Mouse (Mus musculus) embryonic fibroblast, embryonic 13.5 days (primary cell): ENCODE data around the gene Igfn1. TPM values are rescaled to one million over a fixed set of nuclear protein-coding genes. Genes with fewer than 3 reads are reported as not detected.

ENCODE experiments used
- H3K27ac ChIP-seq: 2 replicates; pipeline ENCODE4 v1.5.1; 2012; ENCODE audit warnings: low read length, control low read depth, inconsistent platforms; ENCODE audit not compliant: insufficient read depth
- H3K4me1 ChIP-seq: 2 replicates; pipeline ENCODE4 v1.6.1; 2011; ENCODE audit warnings: low read length; ENCODE audit not compliant: control insufficient read depth, insufficient read depth
- H3K4me3 ChIP-seq: 2 replicates; pipeline ENCODE4 v1.5.1; 2011; ENCODE audit warnings: mild to moderate bottlenecking, control low read depth, low read length; ENCODE audit not compliant: insufficient read depth
- CTCF ChIP-seq: IDR thresholded peaks from 2 replicates; pipeline ENCODE4 v1.5.1; 2011; ENCODE audit warnings: mild to moderate bottlenecking, control low read depth, low read length, moderate library complexity, borderline replicate concordance; ENCODE audit not compliant: insufficient read depth
- POLR2A ChIP-seq: IDR thresholded peaks from 2 replicates; pipeline ENCODE4 v1.6.1; 2011; ENCODE audit warnings: low read depth, mild to moderate bottlenecking, control low read depth, low read length, moderate library complexity
- polyA plus RNA-seq: library from polyadenylated mRNA; stranded (reverse); fragments of >200 nt; gene quantifications from 2 replicates; pipeline ENCODE4 v1.2.4, GENCODE M21; 2011; ENCODE audit warnings: low read depth; ENCODE audit not compliant: missing spikeins, insufficient read length

Igfn1 gene
- polyA plus RNA-seq, 1 experiment = not detected

DNA sequence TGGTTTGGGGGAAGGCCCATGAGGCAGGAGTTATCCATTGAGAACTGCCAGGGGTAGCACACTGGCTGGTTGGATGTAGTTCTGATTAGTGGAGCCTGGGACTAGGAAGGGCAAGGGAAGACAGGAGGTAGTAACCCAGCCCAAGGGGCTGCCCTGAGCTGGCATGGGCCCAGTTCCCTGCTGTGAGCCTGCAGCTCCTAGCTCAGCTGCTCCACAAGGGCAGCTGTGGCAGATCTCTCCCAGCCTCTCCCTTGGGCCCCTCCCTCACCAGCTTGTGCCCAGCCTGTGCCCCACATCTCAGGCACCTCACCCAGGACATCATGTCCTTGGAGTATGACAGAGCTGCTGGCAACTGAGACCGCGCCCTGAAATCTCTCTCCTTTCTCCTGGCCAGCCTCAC, 62.4 kb downstream of the Igfn1 start:
- Histone ChIP-seq H3K27ac (no peak overlapping the region), H3K4me3 (no peak overlapping the region), H3K4me1 (peaks cover 7% of the 10 kb centered on the region)
- TF ChIP-seq POLR2A (no peak), CTCF (no peak)

DNA sequence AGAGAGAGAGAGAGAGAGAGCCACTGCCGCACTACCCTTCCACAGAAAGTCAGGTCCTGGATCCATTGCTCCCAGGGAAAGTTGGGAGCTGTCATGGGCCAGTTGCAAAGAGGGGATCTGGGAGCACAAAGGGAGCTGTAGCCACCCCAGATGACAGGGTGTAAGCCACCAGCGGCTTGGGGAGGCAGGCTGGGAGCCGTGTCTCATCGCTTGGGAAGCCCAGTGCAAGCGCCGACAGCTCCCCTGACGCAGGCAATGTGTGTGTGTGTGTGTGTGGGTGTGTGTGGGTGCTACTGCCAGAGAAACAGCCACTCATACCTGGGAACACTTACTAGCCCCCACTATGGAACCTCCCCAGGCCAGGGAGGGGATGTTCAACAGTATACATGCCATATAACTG, 64.0 kb downstream of the Igfn1 start:
- no peak for TF ChIP-seq CTCF
- no peak for TF ChIP-seq POLR2A
- Histone ChIP-seq H3K4me3 (no peak overlapping the region), H3K4me1 (peaks cover 12% of the 10 kb centered on the region), H3K27ac (no peak overlapping the region)

DNA sequence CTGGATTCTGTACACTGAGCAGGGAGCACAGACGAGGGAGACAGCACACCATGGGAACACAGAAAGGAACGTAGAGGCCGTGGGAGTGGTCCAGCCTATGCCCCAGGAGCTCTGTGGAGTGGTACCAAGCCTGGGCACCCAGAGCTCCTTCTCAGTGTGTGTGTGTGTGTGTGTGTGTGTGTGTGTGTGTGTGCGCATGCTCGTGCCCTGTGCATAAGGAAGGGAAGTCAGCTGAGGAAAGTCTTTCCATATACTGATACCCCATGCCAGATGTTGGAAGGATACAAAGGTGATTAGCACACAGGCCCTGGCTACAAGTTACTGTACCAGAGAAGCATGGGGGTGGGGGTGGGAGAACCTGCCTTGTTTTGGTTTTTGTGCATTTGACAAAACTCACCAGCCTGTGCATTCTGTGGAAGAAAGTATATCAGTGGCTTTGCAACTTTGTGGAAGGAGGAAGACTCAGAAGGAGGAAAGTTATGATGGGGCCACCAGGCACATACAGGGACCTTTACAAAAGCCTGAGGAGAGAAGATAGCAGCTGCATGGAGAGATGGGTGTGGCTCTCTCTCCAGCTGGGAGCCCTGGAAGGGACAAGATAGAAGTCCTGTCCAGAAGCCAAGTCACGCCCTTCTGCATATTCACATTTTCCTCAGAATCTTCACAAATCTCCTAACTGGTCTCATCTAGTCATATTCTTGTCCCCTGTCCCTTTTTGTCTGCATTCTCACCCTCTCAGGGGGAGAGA, 64.7 kb downstream of the Igfn1 start:
- Histone ChIP-seq H3K4me1 (peaks cover 12% of the 10 kb centered on the region), H3K4me3 (no peak overlapping the region), H3K27ac (no peak overlapping the region)
- TF ChIP-seq POLR2A (no peak), CTCF (no peak)

DNA sequence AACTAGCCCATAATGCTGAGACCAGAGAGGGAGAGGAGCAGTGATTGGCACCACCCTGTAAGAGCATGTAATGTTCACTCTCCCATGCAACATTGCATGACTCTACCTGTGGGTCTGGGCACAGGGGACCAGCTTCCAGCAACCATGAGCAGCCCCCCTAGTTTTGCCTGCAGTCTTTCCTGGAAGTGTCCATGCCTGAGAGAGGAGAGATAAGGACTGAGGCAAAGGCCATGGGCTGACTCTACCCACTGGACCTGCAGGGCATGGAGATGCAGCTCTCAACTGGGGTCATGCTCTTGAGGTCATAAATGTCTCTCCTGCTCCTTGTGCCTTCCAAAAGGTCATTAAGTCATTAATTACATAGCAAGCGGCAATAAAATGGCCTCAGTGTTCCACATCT, 70.1 kb downstream of the Igfn1 start:
- peaks cover 7% of the 10 kb centered on the region; the same call in 1 of the 2 replicates for H3K4me1 ChIP-seq
- H3K4me3 ChIP-seq = no peak overlapping the region
- H3K27ac ChIP-seq = no peak overlapping the region
- TF ChIP-seq POLR2A = no peak
- no peak for TF ChIP-seq CTCF

DNA sequence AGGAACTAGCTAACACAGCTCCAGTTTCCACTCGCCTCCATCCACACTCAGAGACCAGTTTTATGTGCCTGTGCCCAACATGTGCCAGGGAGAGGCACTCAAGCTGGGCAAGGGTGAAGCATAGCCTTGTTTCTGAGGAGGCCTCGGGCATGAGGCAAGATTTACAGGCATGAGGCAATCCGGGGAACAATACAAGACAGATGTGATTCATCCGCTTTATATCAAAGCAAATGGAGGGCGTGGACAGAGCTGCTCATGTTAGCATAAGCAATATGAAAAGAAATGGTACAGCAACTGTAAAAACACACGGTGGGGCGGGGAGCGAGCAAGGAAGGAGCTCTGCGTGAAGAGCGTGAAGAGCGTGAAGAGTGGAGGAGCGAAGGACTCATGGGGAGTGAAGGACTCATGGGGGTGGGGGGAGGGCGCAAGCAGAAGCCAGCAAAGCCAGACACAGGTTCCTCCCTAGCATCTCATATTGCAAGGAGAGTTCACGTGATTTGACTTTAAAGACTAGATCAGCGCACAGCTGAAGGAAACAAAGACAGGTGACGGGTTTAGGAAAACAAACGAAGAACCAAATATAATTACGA, 72.3 kb downstream of the Igfn1 start:
- H3K27ac ChIP-seq = no peak overlapping the region
- no peak overlapping the region for H3K4me3 ChIP-seq
- TF ChIP-seq POLR2A (no peak), CTCF (no peak)
- peaks cover 6% of the 10 kb centered on the region; the same call in 1 of the 2 replicates for H3K4me1 ChIP-seq

DNA sequence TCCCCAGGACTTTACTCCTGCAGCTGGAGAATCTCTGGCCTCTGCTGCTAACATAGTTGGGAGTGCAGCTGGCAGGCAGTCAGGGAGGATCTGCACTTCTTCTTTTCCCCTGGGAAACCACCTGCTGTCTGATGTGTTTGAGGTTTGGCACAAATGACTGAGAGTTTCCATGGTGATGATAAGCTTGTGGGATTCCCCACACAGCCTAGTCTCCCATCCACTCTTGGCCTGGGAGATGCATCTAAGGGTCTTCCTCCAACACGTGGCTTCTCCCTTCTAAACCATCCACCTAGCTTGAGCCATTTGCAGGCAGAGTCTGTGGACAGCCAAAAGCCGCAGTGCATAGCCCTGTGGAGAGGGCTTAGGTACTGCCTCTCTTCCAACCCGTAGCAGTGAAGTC, 76.3 kb downstream of the Igfn1 start:
- H3K27ac ChIP-seq = no peak overlapping the region

DNA sequence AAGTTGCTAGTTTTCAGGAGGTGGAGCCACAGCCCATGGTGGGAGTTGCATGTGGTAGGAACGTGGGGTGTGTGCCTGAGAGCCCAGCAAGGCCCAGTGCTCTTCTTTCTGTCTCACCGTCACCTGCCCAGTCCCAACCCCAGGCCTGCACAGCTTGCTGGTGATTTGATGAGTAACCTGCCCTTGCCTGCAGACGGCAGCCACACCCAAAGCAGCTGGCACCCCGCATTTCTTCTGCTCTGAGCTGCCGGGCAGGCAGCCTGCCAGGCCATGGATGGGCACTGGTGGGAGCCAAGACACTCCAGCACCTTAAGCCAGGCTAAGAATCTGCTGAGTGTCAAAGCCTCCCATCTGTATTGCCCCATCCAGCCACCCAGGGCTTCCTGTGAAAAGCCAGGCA, 80.3 kb downstream of the Igfn1 start:
- Histone ChIP-seq H3K27ac (no peak overlapping the region), H3K4me1 (no peaks in the 10 kb centered on the region), H3K4me3 (no peak overlapping the region)
- no peak for TF ChIP-seq CTCF
- TF ChIP-seq POLR2A = no peak

More for the DNA sequence above, 76.3 kb downstream of the Igfn1 start:
- Histone ChIP-seq H3K4me1 (no peaks in the 10 kb centered on the region), H3K4me3 (no peak overlapping the region)
- TF ChIP-seq POLR2A (no peak), CTCF (no peak)

DNA sequence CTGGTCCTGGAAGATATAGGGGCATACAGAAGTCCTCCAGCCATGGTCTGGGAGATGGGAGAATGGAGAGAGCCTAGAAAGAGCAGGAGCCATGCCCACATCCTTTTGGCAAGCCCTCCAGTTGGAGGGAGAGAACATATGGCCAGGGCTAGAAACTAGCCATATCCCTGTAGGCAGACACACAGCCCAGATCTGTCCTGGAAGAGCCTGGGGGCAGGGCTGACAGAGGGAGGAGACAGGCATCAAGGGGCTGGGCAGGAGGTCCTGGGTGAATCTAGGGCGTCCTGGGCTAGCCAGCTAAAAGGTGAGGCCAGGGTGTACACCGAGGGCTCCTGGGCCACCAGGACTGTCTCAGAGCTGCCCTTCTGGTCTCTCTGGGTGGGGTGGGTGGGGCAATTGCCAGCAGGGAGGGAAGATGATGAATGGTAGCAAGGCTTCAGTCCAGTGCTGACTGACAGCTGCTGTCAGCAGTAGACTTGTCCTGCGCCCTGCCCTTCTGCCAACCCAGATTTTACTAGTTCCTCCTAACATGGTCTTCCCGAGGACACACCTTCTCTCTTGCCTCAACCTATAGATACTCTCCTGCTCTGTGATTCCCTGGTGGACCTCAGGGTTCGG, 81.7 kb downstream of the Igfn1 start:
- H3K27ac ChIP-seq = no peak overlapping the region
- no peaks in the 10 kb centered on the region for H3K4me1 ChIP-seq
- H3K4me3 ChIP-seq = no peak overlapping the region
- TF ChIP-seq POLR2A = no peak
- no peak for TF ChIP-seq CTCF

DNA sequence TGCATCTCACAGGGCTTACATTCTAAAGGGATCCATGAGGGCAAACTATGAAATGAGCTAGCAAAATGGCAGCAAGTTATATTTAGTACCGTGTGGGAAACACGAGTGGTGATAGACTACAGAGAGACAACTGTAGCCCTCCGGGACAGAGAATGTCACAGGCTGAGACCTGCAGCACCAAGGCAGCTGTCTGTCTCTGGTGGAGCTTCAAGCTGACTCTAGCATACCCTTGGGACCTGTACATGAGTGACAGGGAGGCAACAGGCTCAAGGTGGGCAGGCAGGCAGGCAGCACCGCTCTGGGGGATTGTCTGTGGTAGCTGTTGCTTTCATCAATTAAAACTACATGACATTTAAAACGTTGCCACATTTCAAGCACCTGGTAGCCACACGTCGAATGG, 82.9 kb downstream of the Igfn1 start:
- Histone ChIP-seq H3K27ac (no peak overlapping the region), H3K4me1 (no peaks in the 10 kb centered on the region), H3K4me3 (no peak overlapping the region)
- TF ChIP-seq CTCF = no peak
- TF ChIP-seq POLR2A = no peak
